ENCODE assay signal across 19 mouse cellular contexts in genomic region chr4:97049045-97049674, GRCm38 (mm10).
DNase-seq lines count a peak whose midpoint lies in the region; ATAC-seq and TF ChIP-seq lines count a peak whose summit lies in the region.
"Had no signal": no experiment of that assay in that cellular context is flagged by ENCODE, and none has a peak within 500 bp of the region (broad histone marks: within the 10 kb centered on the region; RNA-seq: fewer than 3 reads in every experiment).

No protein-coding gene starts in this region.

- intact Hi-C loops in heart, postnatal 10 days (cut with DNase I) = no loop called here

- peak; percentile 10 for DNase-seq in forebrain, embryonic 14.5 days (ENCODE audit: low spot score)
- peak; percentile 11 to 17 for DNase-seq in kidney, postnatal 4 days
- no peak for DNase-seq in kidney, adult 2 months
- peak; percentile 8 for DNase-seq in embryo, embryonic 11.5 days (ENCODE audit: low read depth, low spot score)
- peak; percentile 29 for DNase-seq in limb, embryonic 14.5 days (ENCODE audit: low spot score)
- no peak for DNase-seq in heart, postnatal 10 days
- DNase-seq: cerebellum, adult 8-10 months; gastrocnemius, postnatal 25 days; kidney, postnatal 25 days; lung, adult 18-20 months; thymus, postnatal 14 days had no signal

- no peak for TF ChIP-seq CTCF in kidney, adult 2 months (conservative IDR thresholded peaks at IDR 0.05; ENCODE audit: insufficient read depth, insufficient read length, low read depth, low read length)

- H3K4me1 ChIP-seq in forebrain, embryonic 14.5 days (ENCODE audit: control insufficient read depth, insufficient read depth, low read length) = no peaks in the 10 kb centered on the region
- H3K4me1 ChIP-seq in forebrain, embryonic 16.5 days (replicated peaks; ENCODE audit: control insufficient read depth, insufficient read depth, low read length) = no peaks in the 10 kb centered on the region
- no peaks in the 10 kb centered on the region for H3K4me1 ChIP-seq in kidney, adult 2 months (ENCODE audit: control insufficient read depth, insufficient read depth, low read length)
- peaks cover 5% of the 10 kb centered on the region; the same call in 1 of the 2 replicates for H3K4me1 ChIP-seq in limb, embryonic 14.5 days (ENCODE audit: control insufficient read depth, insufficient read depth, low read length)
- H3K4me1 ChIP-seq: forebrain, embryonic 12.5 days; heart, embryonic 15.5 days; megakaryocyte, embryonic 14.5 days had no signal

- ATAC-seq in forebrain, embryonic 14.5 days = 0 out of 2 replicates have a peak, but pooled peaks have one; percentile 54
- ATAC-seq in forebrain, embryonic 16.5 days = no peak
- no peak for ATAC-seq in limb, embryonic 14.5 days (ENCODE audit: low FRiP score, low read depth)
- ATAC-seq in monocyte, adult 5-6 weeks (replicated peaks; ENCODE audit: insufficient number of reproducible peaks, low FRiP score, low TSS enrichment, poor library complexity, severe bottlenecking) = no peak
- ATAC-seq: inflammation-experienced regulatory T-cells, adult 6 months had no signal

- H3K9ac ChIP-seq in forebrain, embryonic 14.5 days (ENCODE audit: low read length) = no peak overlapping the region
- H3K9ac ChIP-seq in forebrain, embryonic 16.5 days (replicated peaks; ENCODE audit: low read depth, low read length) = no peak overlapping the region
- H3K9ac ChIP-seq in limb, embryonic 14.5 days (ENCODE audit: low read depth, low read length, severe bottlenecking) = no peak overlapping the region
- H3K9ac ChIP-seq: forebrain, embryonic 12.5 days; heart, embryonic 15.5 days had no signal

- 63% methylated on average over 4 of the region's 4 CpGs for WGBS in forebrain, embryonic 14.5 days
- WGBS in forebrain, embryonic 16.5 days = 70% methylated on average over 4 of the region's 4 CpGs
- WGBS in kidney, adult 2 months = 38% methylated on average over 4 of the region's 4 CpGs
- WGBS in limb, embryonic 14.5 days = 32% methylated on average over 4 of the region's 4 CpGs

- no peaks in the 10 kb centered on the region for H3K36me3 ChIP-seq in forebrain, embryonic 14.5 days (ENCODE audit: control insufficient read depth, insufficient read depth, low read length)
- H3K36me3 ChIP-seq in forebrain, embryonic 16.5 days (ENCODE audit: control insufficient read depth, insufficient read depth) = no peaks in the 10 kb centered on the region; the same call in 1 of the 2 replicates
- no peaks in the 10 kb centered on the region for H3K36me3 ChIP-seq in kidney, adult 2 months (ENCODE audit: control insufficient read depth, insufficient read depth, low read length)
- H3K36me3 ChIP-seq in limb, embryonic 14.5 days (ENCODE audit: control insufficient read depth, insufficient read depth, low read length) = no peaks in the 10 kb centered on the region
- H3K36me3 ChIP-seq: forebrain, embryonic 12.5 days; heart, embryonic 15.5 days had no signal

- no peak overlapping the region for H3K27ac ChIP-seq in forebrain, embryonic 14.5 days (ENCODE audit: low read depth, low read length)
- no peak overlapping the region for H3K27ac ChIP-seq in forebrain, embryonic 16.5 days (ENCODE audit: low read length)
- H3K27ac ChIP-seq in kidney, adult 2 months (ENCODE audit: insufficient read depth, low read depth, low read length) = no peak overlapping the region
- H3K27ac ChIP-seq in limb, embryonic 14.5 days (replicated peaks; ENCODE audit: low read depth, low read length) = no peak overlapping the region
- H3K27ac ChIP-seq: forebrain, embryonic 12.5 days; heart, embryonic 15.5 days had no signal

- no peak for TF ChIP-seq POLR2A in kidney, adult 2 months (IDR thresholded peaks at IDR 0.05; ENCODE audit: low read depth, low read length)
- TF ChIP-seq POLR2A in limb, embryonic 14.5 days (IDR thresholded peaks at IDR 0.05; ENCODE audit: borderline replicate concordance, extremely low read depth, insufficient read depth, insufficient read length) = no peak

- H3K4me3 ChIP-seq in forebrain, embryonic 14.5 days (ENCODE audit: low read depth, low read length) = no peak overlapping the region
- H3K4me3 ChIP-seq in forebrain, embryonic 16.5 days (replicated peaks; ENCODE audit: low read length) = no peak overlapping the region
- no peak overlapping the region for H3K4me3 ChIP-seq in kidney, adult 2 months (ENCODE audit: insufficient read depth, low read depth, low read length)
- H3K4me3 ChIP-seq in limb, embryonic 14.5 days (replicated peaks; ENCODE audit: low read length) = no peak overlapping the region
- H3K4me3 ChIP-seq: forebrain, embryonic 12.5 days; heart, embryonic 15.5 days; megakaryocyte, embryonic 14.5 days had no signal

- H3K27me3 ChIP-seq in forebrain, embryonic 14.5 days (replicated peaks; ENCODE audit: control insufficient read depth, insufficient read depth, low read length) = no peaks in the 10 kb centered on the region
- no peaks in the 10 kb centered on the region for H3K27me3 ChIP-seq in forebrain, embryonic 16.5 days (replicated peaks; ENCODE audit: control insufficient read depth, insufficient read depth, low read length)
- H3K27me3 ChIP-seq in kidney, adult 2 months (replicated peaks; ENCODE audit: control insufficient read depth, insufficient read depth, low read length) = no peaks in the 10 kb centered on the region
- H3K27me3 ChIP-seq in limb, embryonic 14.5 days (ENCODE audit: control insufficient read depth, insufficient read depth, low read length) = no peaks in the 10 kb centered on the region
- H3K27me3 ChIP-seq: CH12.LX; forebrain, embryonic 12.5 days; heart, embryonic 15.5 days; megakaryocyte, embryonic 14.5 days had no signal

- H3K9me3 ChIP-seq in forebrain, embryonic 14.5 days (replicated peaks; ENCODE audit: control insufficient read depth, low read length) = no peaks in the 10 kb centered on the region
- H3K9me3 ChIP-seq in forebrain, embryonic 16.5 days (ENCODE audit: control insufficient read depth, low read length) = peaks cover 3% of the 10 kb centered on the region; the same call in 1 of the 2 replicates
- no peaks in the 10 kb centered on the region for H3K9me3 ChIP-seq in limb, embryonic 14.5 days (ENCODE audit: control insufficient read depth, low read length)
- H3K9me3 ChIP-seq: forebrain, embryonic 12.5 days; heart, embryonic 15.5 days; megakaryocyte, embryonic 14.5 days had no signal

- no peak overlapping the region for H3K4me2 ChIP-seq in forebrain, embryonic 14.5 days (ENCODE audit: low read length)
- no peak overlapping the region for H3K4me2 ChIP-seq in forebrain, embryonic 16.5 days (ENCODE audit: low read length)
- H3K4me2 ChIP-seq in limb, embryonic 14.5 days (replicated peaks; ENCODE audit: low read depth, low read length, severe bottlenecking) = no peak overlapping the region
- H3K4me2 ChIP-seq: forebrain, embryonic 12.5 days; heart, embryonic 15.5 days; liver, embryonic 11.5 days had no signal

Comparison
In these comparisons a context has a peak if more than half of its experiments do, and no peak if none do; other contexts are left out.
1. DNase-seq: peak in forebrain, embryonic 14.5 days (single experiment), kidney, postnatal 4 days (2 of 2), embryo, embryonic 11.5 days (single experiment) and limb, embryonic 14.5 days (single experiment); none in kidney, adult 2 months (single experiment) and heart, postnatal 10 days (0 of 2).